Mouse (Mus musculus) olfactory bulb, adult 2 months (tissue): ENCODE results near the gene Gm2115.

Experiments used
- CTCF ChIP-seq: fragments of 200-500 bp; IDR thresholded peaks from 2 replicates; pipeline ENCODE4 v1.5.1; 2012; ENCODE audit warnings: low read depth, mild to moderate bottlenecking, low read length, moderate library complexity; ENCODE audit not compliant: insufficient read depth
- POLR2A ChIP-seq: fragments of 200-500 bp; IDR thresholded peaks from 2 replicates; pipeline ENCODE4 v1.6.1; 2012; ENCODE audit warnings: mild to moderate bottlenecking, low read depth, low read length, moderate library complexity; ENCODE audit not compliant: insufficient read depth

DNA sequence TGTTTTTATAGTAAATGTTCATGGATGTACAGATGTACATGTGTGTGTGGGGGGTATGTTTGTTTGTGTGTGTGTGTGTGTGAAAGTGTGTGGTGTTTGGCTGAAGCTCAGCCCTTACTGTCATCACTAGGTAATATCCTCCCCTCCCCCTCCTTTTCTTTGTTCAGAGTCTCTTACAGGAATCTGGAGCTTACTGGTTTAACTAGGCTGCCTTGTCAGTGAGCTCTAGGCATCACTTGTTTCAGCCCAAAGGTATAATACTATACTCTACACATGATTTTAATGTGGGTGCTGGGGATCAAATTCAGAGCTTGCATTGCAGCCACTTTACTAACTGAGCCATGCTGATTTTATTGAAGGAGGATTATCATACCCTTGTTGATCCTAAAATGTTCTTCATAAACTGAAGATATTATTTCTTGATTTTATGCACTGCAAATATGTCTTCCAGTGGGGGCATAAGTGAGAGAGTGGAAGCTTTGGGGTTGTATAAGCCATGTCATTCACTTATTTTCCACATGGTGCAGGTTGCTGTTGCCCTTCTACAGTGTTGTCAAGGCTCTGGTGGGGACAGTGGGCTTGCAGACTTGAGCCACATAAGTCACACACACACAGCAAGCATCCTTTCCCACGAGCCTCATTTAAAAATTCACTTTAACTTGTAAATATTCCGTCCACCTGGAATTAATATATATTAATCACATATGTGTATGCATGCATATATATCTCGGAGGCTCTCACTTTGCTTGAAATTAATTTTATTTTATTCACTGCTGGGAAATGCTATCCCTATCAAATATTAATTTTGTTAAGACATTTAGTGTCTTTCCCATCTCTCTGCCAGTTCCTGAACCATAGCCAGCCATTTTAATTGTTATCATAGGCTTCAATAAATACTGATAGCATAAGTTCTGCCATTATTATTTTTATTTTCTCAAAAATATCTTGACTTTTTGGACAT, 45.0 kb upstream of the Gm2115 start:
- TF ChIP-seq POLR2A (no peak), CTCF (no peak)
